ENCODE assay signal across 11 mouse cellular contexts in the genomic region with DNA sequence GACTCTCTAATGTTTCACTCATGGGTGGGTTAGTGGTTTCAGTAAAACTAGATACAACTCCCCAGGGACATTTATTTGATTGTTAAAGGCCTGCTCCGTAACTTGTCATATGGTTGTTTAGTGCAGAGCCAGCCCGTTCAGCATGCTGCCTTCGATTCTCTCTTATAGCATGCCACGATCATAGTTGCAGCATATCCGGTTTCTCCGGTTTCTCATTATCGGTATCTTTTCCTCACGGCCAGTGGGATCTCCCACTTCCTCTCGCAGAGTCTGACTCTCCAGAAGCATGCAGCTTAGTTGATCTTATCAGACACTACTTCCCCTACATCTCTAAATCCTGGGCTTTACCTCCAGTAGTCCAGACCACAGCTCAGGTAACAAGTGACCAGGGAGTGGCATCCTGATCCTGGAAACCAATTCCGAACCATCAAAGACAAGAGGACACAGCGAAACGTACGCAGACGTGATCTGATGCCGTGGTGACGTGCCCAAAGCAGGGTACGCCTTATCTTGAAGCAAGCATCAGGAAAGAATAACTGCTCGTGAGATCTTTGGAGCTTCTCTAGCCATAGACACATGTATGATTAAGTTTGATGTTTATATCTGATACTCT.
DNase-seq lines count a peak whose midpoint lies in the region; ATAC-seq and TF ChIP-seq lines count a peak whose summit lies in the region.
"Had no signal": no experiment of that assay in that cellular context is flagged by ENCODE, and none has a peak within 500 bp of the region (broad histone marks: within the 10 kb centered on the region; RNA-seq: fewer than 3 reads in every experiment).

No protein-coding gene starts in this region.

- TF ChIP-seq EP300 in stomach, postnatal 0 days (optimal IDR thresholded peaks at IDR 0.05) = no peak

- ATAC-seq in heart, embryonic 15.5 days (replicated peaks; ENCODE audit: insufficient number of reproducible peaks, insufficient read depth, low FRiP score, low read depth) = no peak
- no peak; the same call in 1 of the 2 replicates for ATAC-seq in liver, embryonic 16.5 days (ENCODE audit: low read depth)
- ATAC-seq in stomach, postnatal 0 days (ENCODE audit: low FRiP score, low TSS enrichment) = no peak
- no peak for ATAC-seq in hindbrain, embryonic 16.5 days

- WGBS in heart, embryonic 15.5 days = 58% methylated on average over 18 of the region's 18 CpGs
- 22% methylated on average over 18 of the region's 18 CpGs for WGBS in liver, embryonic 16.5 days (ENCODE audit: insufficient replicate concordance)
- WGBS in stomach, postnatal 0 days = 61% methylated on average over 18 of the region's 18 CpGs
- 84% methylated on average over 18 of the region's 18 CpGs for WGBS in hindbrain, embryonic 16.5 days

- H3K4me2 ChIP-seq in heart, embryonic 15.5 days = peak overlapping the region; percentile 23; the same call in 1 of the 2 replicates
- peak overlapping the region; percentile 2; the same call in 1 of the 2 replicates for H3K4me2 ChIP-seq in liver, embryonic 16.5 days (ENCODE audit: low read depth, low read length)
- H3K4me2 ChIP-seq in stomach, postnatal 0 days (replicated peaks; ENCODE audit: low read depth) = no peak overlapping the region
- H3K4me2 ChIP-seq in hindbrain, embryonic 16.5 days (ENCODE audit: low read length) = no peak overlapping the region

- peaks cover 20% of the 10 kb centered on the region for H3K4me1 ChIP-seq in heart, embryonic 15.5 days (replicated peaks)
- H3K4me1 ChIP-seq in liver, embryonic 16.5 days (ENCODE audit: control insufficient read depth, low read depth, low read length) = peaks cover 6% of the 10 kb centered on the region
- H3K4me1 ChIP-seq in stomach, postnatal 0 days (replicated peaks; ENCODE audit: control insufficient read depth, insufficient read depth) = no peaks in the 10 kb centered on the region
- H3K4me1 ChIP-seq in hindbrain, embryonic 16.5 days (ENCODE audit: control insufficient read depth, insufficient read depth, low read depth, low read length) = peaks cover 5% of the 10 kb centered on the region; the same call in 1 of the 2 replicates

- no peaks in the 10 kb centered on the region for H3K36me3 ChIP-seq in heart, embryonic 15.5 days
- H3K36me3 ChIP-seq in liver, embryonic 16.5 days (ENCODE audit: control insufficient read depth, insufficient read depth) = no peaks in the 10 kb centered on the region
- H3K36me3 ChIP-seq in stomach, postnatal 0 days (ENCODE audit: control insufficient read depth, insufficient read depth, low read length) = no peaks in the 10 kb centered on the region
- H3K36me3 ChIP-seq in hindbrain, embryonic 16.5 days (ENCODE audit: control insufficient read depth, insufficient read depth, low read length) = no peaks in the 10 kb centered on the region

- no peaks in the 10 kb centered on the region for H3K27me3 ChIP-seq in heart, embryonic 15.5 days
- no peaks in the 10 kb centered on the region for H3K27me3 ChIP-seq in liver, embryonic 16.5 days (ENCODE audit: control insufficient read depth, insufficient read depth, low read depth, low read length)
- H3K27me3 ChIP-seq in stomach, postnatal 0 days (ENCODE audit: control insufficient read depth, insufficient read depth, low read length) = no peaks in the 10 kb centered on the region
- H3K27me3 ChIP-seq in hindbrain, embryonic 16.5 days (replicated peaks; ENCODE audit: control insufficient read depth, insufficient read depth, low read length) = no peaks in the 10 kb centered on the region
- H3K27me3 ChIP-seq: CH12.LX had no signal

- no peak overlapping the region for H3K4me3 ChIP-seq in heart, embryonic 15.5 days
- H3K4me3 ChIP-seq in liver, embryonic 16.5 days (ENCODE audit: low read depth, low read length) = no peak overlapping the region
- H3K4me3 ChIP-seq in stomach, postnatal 0 days (ENCODE audit: low read depth, low read length) = no peak overlapping the region
- no peak overlapping the region for H3K4me3 ChIP-seq in hindbrain, embryonic 16.5 days (ENCODE audit: low read length)

- H3K27ac ChIP-seq in heart, embryonic 15.5 days = peak overlapping the region; percentile 64
- no peak overlapping the region for H3K27ac ChIP-seq in liver, embryonic 16.5 days (ENCODE audit: low read length)
- H3K27ac ChIP-seq in stomach, postnatal 0 days (replicated peaks) = 0 out of 2 replicates have a peak overlapping the region, but pooled peaks have one; percentile 45
- no peak overlapping the region for H3K27ac ChIP-seq in hindbrain, embryonic 16.5 days (ENCODE audit: low read depth, low read length)

- TF ChIP-seq CTCF in stomach, postnatal 0 days (IDR thresholded peaks at IDR 0.05; ENCODE audit: low read depth) = no peak

- H3K9ac ChIP-seq in heart, embryonic 15.5 days = no peak overlapping the region
- H3K9ac ChIP-seq in liver, embryonic 16.5 days (ENCODE audit: low read depth, low read length) = no peak overlapping the region
- H3K9ac ChIP-seq in stomach, postnatal 0 days (ENCODE audit: low read length) = no peak overlapping the region
- H3K9ac ChIP-seq in hindbrain, embryonic 16.5 days (ENCODE audit: low read depth, low read length) = no peak overlapping the region

- intact Hi-C loops in heart, postnatal 36 days (cut with DNase I) = loop anchor here (5.0 to 10.0 kb wide), 3 partner anchors 35 to 673 kb away; no protein-coding TSS in a partner anchor

- no peak for DNase-seq in heart, postnatal 36 days
- DNase-seq in thymus, postnatal 25 days = peak; percentile 27
- DNase-seq in thymus, adult 18-20 months = no peak
- DNase-seq in stomach, postnatal 0 days (ENCODE audit: low spot score) = no peak
- DNase-seq in layer of hippocampus, postnatal 10 days (ENCODE audit: low spot score in 2 of 2) = no peak
- DNase-seq: kidney, postnatal 14 days; left cerebral cortex, postnatal 4 days had no signal

- no peaks in the 10 kb centered on the region for H3K9me3 ChIP-seq in heart, embryonic 15.5 days (replicated peaks)
- no peaks in the 10 kb centered on the region for H3K9me3 ChIP-seq in liver, embryonic 16.5 days (replicated peaks; ENCODE audit: control insufficient read depth, low read length)
- H3K9me3 ChIP-seq in stomach, postnatal 0 days (ENCODE audit: control insufficient read depth, low read length) = no peaks in the 10 kb centered on the region
- H3K9me3 ChIP-seq in hindbrain, embryonic 16.5 days (ENCODE audit: control insufficient read depth, low read length) = no peaks in the 10 kb centered on the region

Comparison
In these comparisons a context has a peak if more than half of its experiments do, and no peak if none do; other contexts are left out.
1. H3K27ac ChIP-seq: peak in heart, embryonic 15.5 days (single experiment) and stomach, postnatal 0 days (single experiment); none in liver, embryonic 16.5 days (single experiment) and hindbrain, embryonic 16.5 days (single experiment).
2. H3K4me2 ChIP-seq: peak in heart, embryonic 15.5 days (single experiment) and liver, embryonic 16.5 days (single experiment); none in stomach, postnatal 0 days (single experiment) and hindbrain, embryonic 16.5 days (single experiment).